Mouse (Mus musculus): ENCODE measurements around the gene Gm10639.
"Not testable (repeated sequence)": the region's sequence is repeated elsewhere in the genome, so short reads cannot be mapped to it uniquely, and the experiment has no call there.

- not testable (repeated sequence) for TF ChIP-seq CTCF (IDR thresholded peaks at IDR 0.05; ENCODE audit: control insufficient read depth, insufficient read depth, low read length); POLR2A (IDR thresholded peaks at IDR 0.05; ENCODE audit: borderline replicate concordance, control insufficient read depth, low read depth, low read length)
Measured at GRCm38 (mm10) chr9:78294781-78295180, 5.1 kb downstream of the Gm10639 start.

Data from bone marrow, adult 2 months (tissue).